Mouse (Mus musculus) c-Kit-positive CD71-positive TER-119-positive erythroid progenitor cells, embryonic 14.5 days (primary cell): ENCODE results near the gene Spice1.

Experiments
- DNase-seq: peaks from one replicate; pipeline ENCODE4 v3.0.0-alpha.2; 2013; ENCODE audit warnings: low spot score

The Spice1 gene

DNA sequence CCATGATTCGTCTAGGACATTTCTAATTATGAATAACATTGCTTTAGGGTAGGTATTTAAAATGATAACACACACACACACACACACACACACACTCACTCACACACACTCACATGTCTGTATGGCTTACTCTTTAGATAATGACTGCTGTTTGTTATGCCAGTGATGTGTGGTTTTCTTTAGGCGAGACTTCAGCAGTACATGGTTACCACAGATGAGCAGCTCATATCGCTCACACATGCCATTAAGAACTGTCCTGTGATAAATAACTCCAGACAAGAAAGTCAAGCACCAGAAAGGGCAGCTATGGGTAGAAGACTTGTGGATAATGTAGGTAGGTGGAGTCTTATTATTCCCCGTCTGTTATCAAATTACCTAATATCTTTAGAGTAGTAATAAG is 28.5 kb downstream of the Spice1 start:
- no peak for DNase-seq

DNA sequence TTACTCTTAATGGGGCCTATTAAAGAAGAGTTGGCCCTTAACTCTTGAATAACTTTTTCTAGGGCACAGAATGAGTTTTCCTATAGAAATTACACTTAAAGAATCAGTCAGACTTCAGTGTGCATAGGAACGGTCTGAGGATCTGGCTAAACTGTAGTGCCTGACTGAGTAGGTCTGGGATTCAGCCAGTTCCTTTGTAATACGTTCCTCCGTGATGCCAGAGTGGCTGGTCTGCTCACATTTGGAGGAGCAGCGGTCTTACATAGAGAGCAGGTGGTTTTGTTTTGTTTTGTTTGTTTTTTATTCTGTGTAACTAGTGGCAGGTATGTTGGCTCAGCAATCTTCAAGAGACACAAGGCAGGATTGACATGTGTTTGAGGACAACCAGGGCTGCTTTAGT is 33.1 kb downstream of the Spice1 start:
- no peak for DNase-seq

DNA sequence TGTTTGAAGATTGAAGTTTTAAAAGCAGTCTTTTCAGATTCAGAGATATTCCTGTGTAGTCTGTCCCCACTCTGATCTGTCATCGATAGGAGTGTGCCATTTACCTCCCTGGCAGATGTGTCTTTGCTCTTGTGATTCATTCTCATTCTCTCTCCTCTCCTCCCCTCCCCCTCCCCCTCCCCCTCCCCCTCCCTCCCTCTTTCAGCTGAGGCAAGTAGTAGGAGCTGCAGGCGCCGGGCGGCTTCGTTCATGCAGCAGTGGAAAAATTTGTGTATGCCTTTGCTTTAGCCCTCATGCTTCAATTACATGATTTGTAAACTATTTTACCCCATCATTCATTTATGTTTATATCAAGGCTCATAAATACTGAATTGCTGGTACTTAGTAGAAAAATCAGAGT is 34.7 kb downstream of the Spice1 start:
- DNase-seq, result no peak

DNA sequence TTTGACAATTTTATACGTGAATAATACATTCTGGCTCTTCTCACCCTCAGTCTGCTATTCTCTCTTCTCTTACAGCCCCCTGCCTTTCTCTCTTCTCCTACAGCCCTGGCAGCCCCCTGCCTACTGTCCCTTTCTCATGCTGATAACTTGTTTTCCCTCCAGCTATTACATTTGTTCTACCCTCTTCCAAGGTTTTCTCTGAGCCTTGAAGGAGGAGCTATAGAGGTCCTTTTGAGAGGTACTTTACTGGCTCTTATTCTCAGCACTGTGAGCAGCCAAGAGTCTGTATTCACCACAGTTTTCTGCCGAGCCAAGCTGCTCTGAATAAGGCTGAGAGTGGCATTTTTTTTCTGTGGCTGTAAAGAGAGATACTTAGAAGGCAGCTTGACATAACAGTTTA is 36.6 kb downstream of the Spice1 start:
- no peak for DNase-seq

DNA sequence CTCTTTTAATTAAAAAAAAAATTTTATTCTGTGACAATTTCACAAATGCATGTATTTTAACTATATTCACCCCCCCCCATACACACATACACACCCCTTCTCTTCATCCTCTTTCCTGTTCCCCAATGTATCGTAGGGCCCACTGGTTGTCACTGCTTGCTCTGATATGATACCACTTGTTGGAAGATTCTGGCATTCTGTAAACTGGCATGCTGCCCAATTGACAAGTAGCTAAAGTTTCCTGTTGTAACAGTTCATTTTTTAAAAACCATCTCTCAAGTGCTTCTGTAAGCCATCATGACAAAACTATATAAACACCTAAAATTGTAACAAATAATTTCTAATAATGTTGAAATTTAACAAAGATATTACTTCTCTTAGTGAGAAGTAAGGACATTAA is 37.3 kb downstream of the Spice1 start:
- no peak for DNase-seq

DNA sequence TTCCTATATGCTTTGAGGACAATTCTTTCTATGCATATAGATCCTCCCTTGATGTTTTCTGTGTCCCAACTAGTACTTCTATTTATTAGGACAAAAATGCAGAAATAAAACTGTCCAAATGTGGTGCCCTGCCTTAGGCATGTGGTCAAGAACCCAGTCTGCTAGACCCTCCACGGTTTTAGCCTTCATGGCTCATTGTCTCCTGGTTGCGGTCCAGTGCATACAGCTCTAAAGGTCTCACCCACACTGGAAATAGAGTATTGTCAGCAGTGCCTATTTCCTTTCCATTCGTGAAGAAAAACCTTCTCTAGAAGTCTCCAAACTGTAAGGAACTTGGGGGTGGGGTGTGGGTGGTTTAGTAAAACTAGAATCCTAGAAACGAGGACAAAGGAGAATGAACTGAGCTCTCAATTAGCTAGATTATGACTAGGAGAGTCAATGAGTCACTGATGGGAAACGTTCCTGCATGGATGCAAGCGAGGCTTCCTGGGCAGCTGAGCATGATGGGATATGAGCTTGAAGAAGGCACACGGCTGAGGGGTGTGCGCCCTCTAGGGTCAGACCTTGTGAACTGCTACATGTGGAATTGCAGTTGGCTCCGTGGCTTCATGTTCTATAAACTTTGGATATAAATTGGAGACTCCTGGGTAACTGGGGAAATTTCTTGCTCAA is 45.1 kb downstream of the Spice1 start:
- DNase-seq, result peak; percentile 62

DNA sequence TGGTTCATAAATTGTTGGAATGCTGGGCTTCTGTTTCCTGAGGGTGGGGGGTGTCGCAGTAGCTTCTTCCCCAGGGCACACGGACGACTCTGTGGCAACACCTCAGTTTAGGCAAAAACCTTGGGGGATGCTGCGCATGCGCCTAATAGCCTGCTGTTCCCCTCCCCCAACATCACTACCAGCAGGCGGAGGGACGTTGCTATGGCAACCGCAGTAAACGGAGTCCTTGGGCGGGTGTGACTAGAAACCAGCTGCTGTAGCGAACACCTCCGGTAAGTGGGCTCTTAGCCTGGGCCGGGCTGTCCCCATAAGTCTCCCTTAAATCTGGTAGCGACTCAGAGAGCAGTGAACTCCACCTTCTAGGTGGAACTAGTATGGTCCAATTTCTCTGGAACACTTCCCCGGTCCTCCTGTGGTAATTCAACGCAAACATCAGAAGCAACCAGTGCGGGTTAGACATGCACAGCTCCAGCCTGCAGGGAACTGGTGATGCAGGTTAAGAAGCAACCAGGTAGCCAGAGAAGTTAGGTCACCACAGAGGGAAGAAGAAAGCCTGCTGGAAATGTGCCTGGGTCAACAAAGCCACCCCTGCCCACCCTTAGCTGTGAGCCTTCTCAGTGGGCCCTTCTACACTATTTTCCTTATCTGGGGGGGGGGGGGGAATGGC is 47.8 kb downstream of the Spice1 start, which contains the start of gene Cfap44:
TSS of gene Cfap44 (plus strand) at position 220 of the 667 bp plus-strand sequence.
- peak; percentile 42 for DNase-seq

DNA sequence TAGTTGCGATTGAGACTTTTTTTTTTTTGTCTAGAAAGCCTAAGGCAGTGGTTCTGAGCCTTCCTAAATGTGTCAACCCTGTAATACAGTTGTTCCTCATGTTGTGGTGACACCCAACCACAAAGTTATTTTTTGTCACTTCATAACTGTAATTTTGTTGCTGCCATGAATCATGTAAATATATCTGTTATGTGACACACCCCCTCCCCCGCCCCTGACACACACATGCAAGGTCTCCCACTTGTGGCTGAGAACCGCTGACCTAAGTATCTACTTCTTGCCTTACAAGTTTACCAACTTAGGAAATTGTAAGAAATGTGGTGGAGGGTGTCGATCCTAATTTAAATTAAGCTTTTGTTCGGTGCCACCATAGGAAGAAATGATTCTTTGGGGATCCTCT is 58.0 kb downstream of the Spice1 start:
- no peak for DNase-seq

DNA sequence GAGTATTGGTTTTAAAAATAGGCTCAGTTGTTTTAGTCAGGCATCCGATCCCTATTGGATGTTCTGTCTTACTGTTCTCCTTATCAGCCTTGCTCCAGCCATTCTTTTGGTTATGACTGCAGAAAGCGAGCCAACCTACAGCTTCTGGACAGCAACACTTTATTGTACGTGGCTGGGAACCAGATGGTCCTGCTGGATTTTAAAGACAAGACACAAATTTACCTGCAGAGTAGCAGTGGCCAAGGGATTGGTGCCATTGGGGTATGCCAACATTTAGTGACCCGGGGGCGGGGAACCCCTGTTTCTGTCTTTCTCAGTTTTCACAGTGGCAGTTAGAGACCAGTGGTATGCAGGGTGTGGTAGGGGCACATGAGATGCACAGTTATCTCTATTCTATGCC is 60.3 kb downstream of the Spice1 start:
- DNase-seq, result no peak

DNA sequence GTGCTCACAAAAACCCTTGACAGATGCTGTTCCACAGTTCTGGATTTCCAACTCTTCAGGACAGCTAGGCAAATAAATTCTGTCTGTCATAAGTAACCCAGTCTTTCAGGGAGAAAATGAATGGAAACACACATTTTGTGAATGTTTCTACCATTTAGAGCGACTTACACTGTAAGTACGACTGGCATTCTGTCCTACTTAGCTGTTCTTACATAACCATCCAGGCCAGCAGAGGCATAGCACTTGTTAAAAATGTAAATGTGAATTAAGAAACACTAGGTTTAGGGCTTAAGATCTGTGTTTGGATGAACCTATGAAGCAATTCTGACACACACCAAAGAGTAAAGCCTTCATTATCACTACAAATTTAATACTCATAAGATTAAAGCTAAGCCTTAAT is 61.4 kb downstream of the Spice1 start:
- no peak for DNase-seq

DNA sequence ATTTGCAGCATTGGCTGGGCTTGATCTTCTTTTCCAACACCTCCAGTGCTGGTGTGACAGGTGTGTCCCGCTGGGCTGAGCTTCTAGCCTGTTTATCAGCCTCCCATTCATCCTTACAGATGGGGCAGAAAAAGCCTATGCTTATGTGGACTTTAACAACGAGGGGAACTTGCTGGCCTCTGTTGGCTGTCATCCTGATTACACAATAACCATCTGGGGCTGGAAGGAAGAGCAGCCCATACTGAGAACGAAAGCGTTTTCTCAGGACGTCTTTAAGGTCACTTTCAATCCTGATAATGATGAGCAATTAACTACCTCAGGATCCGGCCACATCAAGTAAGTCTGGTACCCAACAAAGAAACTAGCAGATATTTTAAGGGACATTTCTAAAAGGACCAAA is 63.3 kb downstream of the Spice1 start:
- DNase-seq, result no peak

DNA sequence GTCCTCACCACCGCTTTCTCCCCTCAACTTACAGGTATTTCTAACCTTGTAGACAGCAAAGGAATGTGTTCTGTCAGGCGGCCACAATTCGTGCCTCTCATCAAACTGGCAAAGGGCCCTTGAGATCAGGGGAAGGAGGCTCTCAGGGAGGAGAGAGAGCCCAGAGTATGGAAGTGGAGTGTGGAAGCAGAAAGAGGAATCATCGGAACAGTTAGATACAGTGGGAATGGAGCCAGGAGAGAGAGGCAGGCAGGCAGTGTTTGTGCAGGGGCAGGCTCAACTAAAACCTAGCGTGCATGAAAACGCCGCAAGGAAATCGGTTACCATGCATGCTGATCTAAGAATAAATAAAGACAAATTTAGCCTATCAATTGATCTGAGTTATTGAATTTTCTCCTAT is 70.7 kb downstream of the Spice1 start:
- DNase-seq, result no peak

DNA sequence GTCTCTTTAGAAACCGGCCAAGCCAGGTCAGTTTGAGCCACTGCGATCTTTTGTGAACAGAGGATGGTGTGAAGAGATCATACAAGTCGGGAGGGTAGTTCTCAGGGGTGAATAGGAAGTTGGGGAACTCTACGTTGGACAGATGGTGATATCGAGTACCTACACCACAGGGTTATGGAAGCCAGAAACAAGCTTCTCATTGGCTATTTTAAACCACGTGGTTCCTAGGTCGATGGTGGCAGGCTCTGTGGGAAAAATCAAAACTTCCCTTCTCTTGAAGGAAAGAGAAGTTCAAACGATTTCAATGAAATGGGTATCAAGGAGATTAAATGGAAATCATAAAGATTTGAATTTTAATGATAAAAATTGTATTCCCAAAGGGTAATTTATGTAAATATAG is 74.8 kb downstream of the Spice1 start:
- no peak for DNase-seq

DNA sequence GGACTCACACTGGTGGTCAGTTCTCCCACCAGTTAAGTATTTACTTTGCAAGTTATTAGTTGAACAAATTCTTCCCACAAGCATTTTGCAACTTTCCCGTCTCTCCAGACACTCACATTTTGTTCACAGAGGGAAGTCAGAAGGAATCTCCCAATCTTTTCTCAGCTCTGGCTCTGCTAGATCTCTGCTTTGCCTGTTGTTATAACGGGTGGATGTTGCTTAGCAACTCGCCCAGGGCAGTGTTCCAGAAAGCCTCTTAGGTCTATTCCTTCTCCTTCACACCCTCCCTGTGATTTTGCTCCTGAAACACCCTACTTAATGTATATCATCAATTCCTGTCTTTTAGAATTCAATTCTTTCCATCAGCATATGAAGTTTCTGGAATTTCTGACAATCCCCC is 76.6 kb downstream of the Spice1 start:
- DNase-seq, result no peak

DNA sequence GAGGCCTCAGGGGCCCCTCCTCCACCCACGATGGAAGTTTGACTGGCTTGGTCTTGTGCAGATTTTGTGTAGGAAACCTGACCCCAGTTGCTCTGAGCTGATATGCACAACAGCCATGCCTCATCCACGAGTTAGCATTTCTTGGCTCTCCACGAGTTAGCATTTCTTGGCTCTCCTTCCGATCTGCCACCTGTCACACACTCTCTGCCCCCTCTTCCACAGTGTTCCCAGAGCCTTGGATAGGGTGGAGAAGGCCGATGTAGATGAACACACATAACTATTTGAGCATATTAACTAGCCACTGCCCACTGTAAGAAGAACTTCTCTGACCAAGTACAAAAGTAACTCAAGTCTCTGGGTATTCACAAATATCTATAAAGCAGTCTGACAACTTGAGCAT is 81.5 kb downstream of the Spice1 start:
- DNase-seq, result no peak

DNA sequence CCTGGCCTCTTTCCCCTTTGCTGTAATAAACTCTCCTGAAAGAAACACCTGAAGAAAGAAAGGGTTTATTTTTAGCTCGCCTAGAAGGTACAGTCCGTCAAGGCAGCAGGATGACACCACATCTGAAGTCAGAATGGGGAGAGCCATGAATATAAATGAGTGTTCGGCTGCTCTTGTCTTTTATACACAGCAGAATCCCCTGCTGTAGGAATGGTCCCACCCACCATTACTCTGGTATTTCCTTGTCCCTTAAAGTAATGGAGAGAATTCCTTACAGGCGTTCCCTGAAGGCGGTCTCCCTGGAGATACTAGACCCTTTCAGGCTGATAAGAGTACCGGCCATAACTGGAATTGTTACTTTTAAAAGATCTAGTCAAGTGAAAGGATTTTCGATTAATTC is 83.1 kb downstream of the Spice1 start:
- DNase-seq, result no peak

DNA sequence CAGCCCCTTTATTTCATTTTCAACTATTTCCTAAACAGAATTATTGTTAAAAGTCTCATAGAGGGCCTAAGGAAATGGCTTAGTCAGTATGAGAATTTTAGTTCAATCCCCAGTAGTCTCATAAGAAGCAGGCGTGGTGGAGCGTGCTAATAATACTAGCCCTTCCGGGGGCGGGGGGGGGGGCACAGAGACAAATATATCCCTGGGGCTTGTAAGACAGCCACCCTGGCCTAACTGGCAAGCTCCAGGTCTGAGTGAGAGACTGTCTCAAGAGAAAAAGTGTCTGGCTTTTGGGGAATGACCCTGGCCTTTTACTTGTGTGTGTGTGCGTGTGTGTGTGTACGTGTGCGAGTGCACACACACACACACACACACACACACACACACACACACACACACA is 88.0 kb downstream of the Spice1 start:
- no peak for DNase-seq

DNA sequence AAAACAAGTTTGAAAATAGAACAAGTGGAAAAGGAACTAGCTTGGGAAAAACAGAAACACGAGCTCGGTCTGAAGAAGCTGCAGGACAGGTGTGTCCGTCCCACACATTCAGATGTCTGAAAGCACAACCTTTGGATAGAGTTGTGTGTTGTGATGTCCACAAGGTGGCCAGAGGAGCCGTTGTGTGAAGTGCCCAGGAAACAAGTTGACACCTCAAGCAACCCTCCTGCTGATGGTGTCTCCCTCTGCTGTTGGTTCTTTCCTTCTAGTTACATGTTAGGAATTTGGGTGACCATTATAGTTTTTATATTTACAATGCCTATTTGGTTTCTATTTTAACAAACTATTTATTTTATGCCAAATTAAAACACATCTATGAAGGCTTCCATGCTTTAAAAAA is 88.6 kb downstream of the Spice1 start:
- DNase-seq, result no peak
